Mouse (Mus musculus) ES-E14 (cell line): Measurements from ENCODE around the gene Slc48a1. TPM values are rescaled to one million over a fixed set of nuclear protein-coding genes. Genes with fewer than 3 reads are reported as not detected.

Experiments used
- DNase-seq: peaks from one replicate; pipeline ENCODE4 v3.0.0-alpha.2; 2013; ENCODE audit warnings: low read depth, low spot score
- H3K27ac ChIP-seq: 2 replicates; pipeline ENCODE4 v1.5.1; 2012; ENCODE audit warnings: low read depth, mild to moderate bottlenecking, low read length, moderate library complexity, mixed read lengths; ENCODE audit not compliant: poor library complexity, insufficient read depth, severe bottlenecking
- H3K36me3 ChIP-seq: 2 replicates; pipeline ENCODE4 v1.6.1; 2012; ENCODE audit warnings: mild to moderate bottlenecking, low read length, moderate library complexity, mixed read lengths; ENCODE audit not compliant: control insufficient read depth, poor library complexity, insufficient read depth, severe bottlenecking
- H3K4me1 ChIP-seq, 2 experiments: fragments of 150-350 bp in 1 of 2; sonication (generic) in 1 of 2; 2 replicates each; pipeline ENCODE4 v1.6.1; 2012; ENCODE audit warnings: low read length in 2 of 2, mild to moderate bottlenecking in 1 of 2, mixed read lengths in 1 of 2; ENCODE audit not compliant: control insufficient read depth in 2 of 2, insufficient read depth in 2 of 2, poor library complexity in 1 of 2
- H3K4me3 ChIP-seq, 2 experiments: fragments of 150-350 bp in 1 of 2; sonication (generic) in 1 of 2; 2 replicates each; pipeline ENCODE4 v1.5.1; 2012; ENCODE audit warnings: low read length in 2 of 2, low read depth in 1 of 2, mild to moderate bottlenecking in 1 of 2, mixed read lengths in 1 of 2; ENCODE audit not compliant: insufficient read depth in 1 of 2, poor library complexity in 1 of 2, severe bottlenecking in 1 of 2
- H3K9ac ChIP-seq: 2 replicates; pipeline ENCODE4 v1.6.1; 2012; ENCODE audit warnings: low read depth, mild to moderate bottlenecking, low read length, mixed read lengths; ENCODE audit not compliant: poor library complexity, insufficient read depth, severe bottlenecking
- H3K9me3 ChIP-seq: fragments of 150-350 bp; sonication (generic); 2 replicates; pipeline ENCODE4 v1.6.1; 2012; ENCODE audit warnings: low read depth, mild to moderate bottlenecking, low read length; ENCODE audit not compliant: control insufficient read depth, insufficient read depth
- CHD2 ChIP-seq: IDR thresholded peaks from 2 replicates; pipeline ENCODE4 v1.6.1; 2014; ENCODE audit warnings: mild to moderate bottlenecking, low read depth, low read length, inconsistent platforms
- HCFC1 ChIP-seq: IDR thresholded peaks from 2 replicates; pipeline ENCODE4 v1.6.1; 2012; ENCODE audit warnings: low read length, inconsistent platforms, borderline replicate concordance; ENCODE audit not compliant: insufficient read depth
- MAFK ChIP-seq: IDR thresholded peaks from 2 replicates; pipeline ENCODE4 v1.6.1; 2014; ENCODE audit warnings: mild to moderate bottlenecking, low read depth, low read length, inconsistent platforms; ENCODE audit not compliant: insufficient read depth
- ZC3H11A ChIP-seq: IDR thresholded peaks from 2 replicates; pipeline ENCODE4 v1.6.1; 2012; ENCODE audit warnings: low read depth, mild to moderate bottlenecking, inconsistent platforms, low read length, borderline replicate concordance
- ZNF384 ChIP-seq: IDR thresholded peaks from 2 replicates; pipeline ENCODE4 v1.6.1; 2012; ENCODE audit warnings: low read depth, low read length, inconsistent platforms
- in situ Hi-C, 2 experiments: fragments of 600-800 bp; cut with MboI; formaldehyde crosslinking; loops; one replicate each; pipeline ENCODE4 v1.15.1; 2025; ENCODE audit warnings: low sequenced_read_pairs in 2 of 2, inconsistent platforms in 1 of 2; ENCODE audit not compliant: unreplicated experiment in 2 of 2
- total RNA-seq: library from RNA; depleted of rRNA; stranded (reverse); fragments of 300-350 nt; gene quantifications from 2 replicates; pipeline ENCODE4 v1.2.3, GENCODE M21; 2012

Gene Slc48a1
- total RNA-seq, 1 experiment = 18.6 TPM

GRCm38 (mm10) chr15:97761438-97761837 is 16.9 kb upstream of the Slc48a1 start:
- TF ChIP-seq ZC3H11A (no peak), MAFK (no peak), HCFC1 (no peak), ZNF384 (no peak), CHD2 (no peak)
- Histone ChIP-seq H3K36me3 (peaks cover 5% of the 10 kb centered on the region; the same call in 1 of the 2 replicates), H3K9ac (no peak overlapping the region), H3K27ac (no peak overlapping the region), H3K9me3 (no peaks in the 10 kb centered on the region), H3K4me1 (peaks cover 5 to 18% of the 10 kb centered on the region in 2 experiments; a peak in 2 of 4 replicates), H3K4me3 (no peak overlapping the region)
- no peak for DNase-seq
- in situ Hi-C loops = no loop called here

GRCm38 (mm10) chr15:97762733-97763132 is 15.6 kb upstream of the Slc48a1 start:
- H3K27ac ChIP-seq = no peak overlapping the region
- in situ Hi-C loops = no loop called here
- H3K9ac ChIP-seq = no peak overlapping the region
- TF ChIP-seq MAFK (no peak), HCFC1 (no peak), ZNF384 (no peak), ZC3H11A (no peak), CHD2 (no peak)
- H3K4me1 ChIP-seq = peaks cover 5 to 23% of the 10 kb centered on the region in 2 experiments; a peak in 2 of 4 replicates
- no peak for DNase-seq
- H3K36me3 ChIP-seq = peaks cover 5% of the 10 kb centered on the region; the same call in 1 of the 2 replicates
- H3K9me3 ChIP-seq = no peaks in the 10 kb centered on the region
- H3K4me3 ChIP-seq = no peak overlapping the region

- DNase-seq = no peak
- no peaks in the 10 kb centered on the region for H3K9me3 ChIP-seq
- H3K9ac ChIP-seq = no peak overlapping the region
- TF ChIP-seq HCFC1 (no peak), CHD2 (no peak), ZNF384 (no peak), MAFK (no peak), ZC3H11A (no peak)
- peaks cover 5 to 26% of the 10 kb centered on the region in 2 experiments; a peak in 3 of 4 replicates for H3K4me1 ChIP-seq
- in situ Hi-C loops = no loop called here
- H3K4me3 ChIP-seq = no peak overlapping the region
- H3K36me3 ChIP-seq = peaks cover 3% of the 10 kb centered on the region; the same call in 1 of the 2 replicates
- no peak overlapping the region for H3K27ac ChIP-seq
These were observed 14.9 kb upstream of the Slc48a1 start for GRCm38 (mm10) chr15:97763256-97764049.

GRCm38 (mm10) chr15:97764532-97764931 is 13.8 kb upstream of the Slc48a1 start:
- in situ Hi-C loops = no loop called here
- TF ChIP-seq ZNF384 (no peak), ZC3H11A (no peak), MAFK (no peak), CHD2 (no peak), HCFC1 (no peak)
- H3K4me1 ChIP-seq = peaks cover 8 to 26% of the 10 kb centered on the region in 2 experiments; a peak in 3 of 4 replicates
- H3K27ac ChIP-seq = no peak overlapping the region
- no peak overlapping the region for H3K4me3 ChIP-seq
- DNase-seq = no peak
- H3K9ac ChIP-seq = no peak overlapping the region
- no peaks in the 10 kb centered on the region for H3K9me3 ChIP-seq
- peaks cover 3% of the 10 kb centered on the region; the same call in 1 of the 2 replicates for H3K36me3 ChIP-seq
